Mouse (Mus musculus): ENCODE data around the gene Olfr223.

DNA sequence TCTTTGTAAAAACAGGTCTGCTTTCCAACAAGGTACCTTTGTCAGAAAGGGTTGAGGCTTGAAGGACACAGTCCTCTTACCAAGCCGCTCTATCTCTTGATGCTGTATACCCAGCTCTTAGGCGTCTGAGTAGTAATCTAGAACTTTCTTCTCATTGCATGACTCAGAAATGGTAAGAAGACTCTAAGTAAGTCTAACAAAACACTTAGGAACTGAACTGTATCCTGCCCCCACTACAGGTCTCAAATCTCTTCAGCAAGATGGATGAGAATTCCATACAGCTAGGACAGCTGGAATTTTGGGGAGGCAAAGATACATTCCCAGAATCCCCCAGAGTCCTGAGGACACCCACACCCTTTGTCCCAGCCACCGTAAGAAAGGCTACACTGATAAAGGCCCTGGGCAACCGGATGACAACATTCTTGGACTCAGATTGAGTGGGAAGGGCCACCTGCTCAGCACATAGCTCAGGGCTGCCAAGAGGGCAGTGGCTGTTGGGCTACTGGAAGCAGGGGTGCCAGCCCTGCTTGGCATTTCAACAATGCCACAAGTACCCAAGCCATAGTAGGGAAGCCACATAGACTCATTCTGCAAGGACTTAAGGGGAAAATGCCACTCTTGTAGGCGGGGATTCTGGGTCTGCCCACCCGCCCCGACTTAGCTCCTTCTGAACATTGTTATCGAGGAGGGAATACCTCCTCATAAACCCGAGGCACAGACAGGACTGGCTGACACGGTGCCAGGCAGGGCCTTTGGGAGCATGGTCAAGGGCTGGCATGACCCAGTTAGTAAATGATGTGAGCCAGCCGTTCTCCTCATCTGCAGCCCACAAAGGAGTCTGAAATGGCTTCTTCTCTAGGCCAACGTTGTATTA is 43.0 kb upstream of the Olfr223 start:
- TF ChIP-seq POLR2A (IDR thresholded peaks at IDR 0.05; ENCODE audit: borderline replicate concordance, control insufficient read depth, low read depth, low read length): no peak
- TF ChIP-seq CTCF (IDR thresholded peaks at IDR 0.05; ENCODE audit: control insufficient read depth, insufficient read depth, low read length): no peak

Measured in bone marrow, adult 2 months (tissue).